Mouse (Mus musculus): ENCODE measurements around the gene Eif1b.
A peak's percentile ranks its signal among the peaks of the same experiment; 100 is the strongest.

Gene Eif1b

GRCm38 (mm10) chr9:120492010-120492399, at the start of gene Eif1b:
Gene Eif1b (plus strand): TSS chr9:120492232.
- peak; percentile 62 for DNase-seq (ENCODE audit: low read depth)

- DNase-seq (ENCODE audit: low read depth): no peak
Measured at GRCm38 (mm10) chr9:120444642-120445041, 47.4 kb upstream of the Eif1b start.

GRCm38 (mm10) chr9:120449696-120450329, 42.2 kb upstream of the Eif1b start:
- DNase-seq (ENCODE audit: low read depth): no peak

GRCm38 (mm10) chr9:120455768-120456655, 36.0 kb upstream of the Eif1b start:
- DNase-seq (ENCODE audit: low read depth): no peak

- DNase-seq (ENCODE audit: low read depth): no peak
Measured at GRCm38 (mm10) chr9:120470431-120470830, 21.6 kb upstream of the Eif1b start.

- no peak for DNase-seq (ENCODE audit: low read depth)
Measured at GRCm38 (mm10) chr9:120481644-120482043, 10.4 kb upstream of the Eif1b start.

GRCm38 (mm10) chr9:120482382-120482781, 9.7 kb upstream of the Eif1b start:
- no peak for DNase-seq (ENCODE audit: low read depth)

- no peak for DNase-seq (ENCODE audit: low read depth)
Measured at GRCm38 (mm10) chr9:120483101-120483500, 8.9 kb upstream of the Eif1b start.

- no peak for DNase-seq (ENCODE audit: low read depth)
Measured at GRCm38 (mm10) chr9:120487076-120487475, 5.0 kb upstream of the Eif1b start.

- DNase-seq (ENCODE audit: low read depth): peak; percentile 45
Measured at GRCm38 (mm10) chr9:120491509-120491908, 523 bp upstream of the Eif1b start.

- peak; percentile 90 for DNase-seq (ENCODE audit: low read depth)
Measured at GRCm38 (mm10) chr9:120492400-120493351, 644 bp downstream of the Eif1b start.

GRCm38 (mm10) chr9:120493781-120494180, 1.7 kb downstream of the Eif1b start:
- no peak for DNase-seq (ENCODE audit: low read depth)

- DNase-seq (ENCODE audit: low read depth): peak; percentile 85
Measured at GRCm38 (mm10) chr9:120496691-120497090, 4.7 kb downstream of the Eif1b start.

GRCm38 (mm10) chr9:120497983-120498382, 6.0 kb downstream of the Eif1b start:
- no peak for DNase-seq (ENCODE audit: low read depth)

GRCm38 (mm10) chr9:120501191-120501902, 9.3 kb downstream of the Eif1b start:
- DNase-seq (ENCODE audit: low read depth): peak; percentile 74

GRCm38 (mm10) chr9:120502013-120502412, 10.0 kb downstream of the Eif1b start:
- DNase-seq (ENCODE audit: low read depth): peak; percentile 95

- DNase-seq (ENCODE audit: low read depth): no peak
Measured at GRCm38 (mm10) chr9:120504423-120504822, 12.4 kb downstream of the Eif1b start.

GRCm38 (mm10) chr9:120511781-120512180, 19.7 kb downstream of the Eif1b start:
- DNase-seq (ENCODE audit: low read depth): peak; percentile 67

- no peak for DNase-seq (ENCODE audit: low read depth)
Measured at GRCm38 (mm10) chr9:120516720-120517119, 24.7 kb downstream of the Eif1b start.

GRCm38 (mm10) chr9:120518946-120519345, 26.9 kb downstream of the Eif1b start:
- no peak for DNase-seq (ENCODE audit: low read depth)

GRCm38 (mm10) chr9:120519469-120520125, 27.6 kb downstream of the Eif1b start:
- DNase-seq (ENCODE audit: low read depth): no peak

Data from induced T-regulatory cell, adult 2 months (primary cell).